ENCODE assay signal across 8 mouse cellular contexts in genomic region chr9:56928041-56928811, GRCm38 (mm10). TPM values are rescaled to one million over a fixed set of nuclear protein-coding genes. Genes with fewer than 3 reads are reported as not detected.
DNase-seq lines count a peak whose midpoint lies in the region; ATAC-seq lines count a peak whose summit lies in the region.

Snx33 (minus strand) TSS chr9:56928371.

- intact Hi-C loops in gastrocnemius, postnatal 14 days (cut with DNase I; ENCODE audit: low total_unique reads), result loop anchor here (5.0 to 10.0 kb wide), 2 partner anchors 36 to 207 kb away; partner anchors contain the start of gene Man2c1
- intact Hi-C loops in left cerebral cortex, postnatal 10 days (cut with DNase I), result loop anchor here (5.0 to 10.0 kb wide), 2 partner anchors 36 to 297 kb away; no protein-coding TSS in a partner anchor

- peak; percentile 72 for ATAC-seq in inflammation-experienced regulatory T-cells, adult 6 months
- ATAC-seq in megakaryocyte progenitor cell, adult 5-6 weeks (replicated peaks; ENCODE audit: poor library complexity), result peak; percentile 74

- DNase-seq in adipocyte (ENCODE audit: low spot score), result peak; percentile 93
- peak; percentile 93 for DNase-seq in embryo, embryonic 10.5 days (ENCODE audit: low spot score)
- DNase-seq in gastrocnemius, postnatal 14 days, result peak; percentile 98
- DNase-seq in left cerebral cortex, postnatal 10 days (ENCODE audit: extremely low spot score in 1 of 2, low spot score in 2 of 2), result peak; percentile 79 to 94
- DNase-seq in right cerebral cortex, postnatal 10 days (ENCODE audit: low spot score in 2 of 2), result peak; percentile 91 to 93
- peak; percentile 95 for DNase-seq in urinary bladder, postnatal 14 days (ENCODE audit: low spot score)

RNA-seq across cellular contexts. Expression of gene Snx33, which starts in this region (rescaled TPM):
- 1 to 10 TPM; 6.4 to 6.5 TPM for total RNA-seq in gastrocnemius, postnatal 14 days (2021)
- 1 to 10 TPM; 4.2 to 7.6 (median 5.8) TPM for polyA plus RNA-seq in inflammation-experienced regulatory T-cells, adult 6 months (2017; shearing (Covaris generic))
- 1 to 10 TPM; 3.4 to 4.1 TPM for total RNA-seq in left cerebral cortex, postnatal 10 days (2021)
- 3.3 TPM in 2 replicates for total RNA-seq in megakaryocyte progenitor cell, adult 5-6 weeks (2015)
- total RNA-seq in megakaryocyte progenitor cell, adult 5-6 weeks (2017), result 2.8 TPM in 2 replicates

Comparison
In these comparisons a context has a peak if more than half of its experiments do, and no peak if none do; other contexts are left out.
1. Peak in every context shown above with its lines: DNase-seq and ATAC-seq.